Mouse (Mus musculus) cerebellum, adult 9-10 months (tissue): ENCODE measurements around the gene Cct2.

Experiments used
- DNase-seq: peaks from one replicate; pipeline ENCODE4 v3.0.0; 2022

Cct2 gene

GRCm38 (mm10) chr10:117063254-117064021, at the start of gene Cct2:
Gene Cct2 (minus strand): TSS chr10:117063814.
- peak; percentile 86 for DNase-seq

GRCm38 (mm10) chr10:117112545-117112944, 48.9 kb upstream of the Cct2 start:
- no peak for DNase-seq

DNA sequence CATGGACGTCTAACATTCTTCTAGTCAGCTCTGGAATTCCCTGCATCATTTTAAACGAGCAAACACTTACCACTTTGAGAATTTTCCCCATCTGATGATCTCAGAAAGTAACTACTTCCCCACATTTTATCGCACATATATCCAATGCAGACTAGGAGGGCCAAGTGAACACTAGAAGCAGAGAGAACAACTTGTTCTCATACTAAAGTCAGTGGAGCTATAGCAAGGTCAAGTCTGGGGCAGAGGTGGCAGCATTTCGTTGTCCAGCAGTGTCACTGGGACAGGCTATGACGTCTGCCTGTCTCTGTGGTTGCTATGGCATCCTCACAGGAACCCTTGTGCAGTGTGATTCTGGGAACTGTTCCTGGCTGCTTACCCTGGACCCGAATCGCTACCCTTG, 47.8 kb upstream of the Cct2 start:
- no peak for DNase-seq

- no peak for DNase-seq
Observed at GRCm38 (mm10) chr10:117110271-117110670, 46.7 kb upstream of the Cct2 start.

DNA sequence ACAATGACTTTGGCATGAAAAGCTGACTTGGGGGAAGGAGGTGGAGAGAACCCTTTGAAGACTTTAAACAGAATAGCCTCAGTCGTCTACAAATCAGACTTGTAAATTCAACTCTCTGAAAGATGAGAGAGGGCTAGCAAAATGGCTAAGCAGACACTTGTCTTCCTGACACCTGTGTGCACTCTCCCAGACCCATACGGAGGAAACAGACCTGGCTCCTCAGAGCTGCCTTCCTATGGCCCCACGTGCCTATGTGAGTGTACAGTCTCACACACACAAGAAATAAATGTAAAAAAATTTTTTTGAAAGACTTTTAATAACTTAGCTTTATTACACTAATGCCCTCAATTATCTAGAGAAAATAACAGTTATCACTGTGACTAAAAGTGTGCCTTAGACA, 43.1 kb upstream of the Cct2 start:
- no peak for DNase-seq

- DNase-seq = no peak
Observed at GRCm38 (mm10) chr10:117106244-117106643, 42.6 kb upstream of the Cct2 start.

- DNase-seq = no peak
Observed at GRCm38 (mm10) chr10:117105015-117105414, 41.4 kb upstream of the Cct2 start.

GRCm38 (mm10) chr10:117103854-117104598, 40.4 kb upstream of the Cct2 start:
- no peak for DNase-seq

GRCm38 (mm10) chr10:117100175-117100574, 36.6 kb upstream of the Cct2 start:
- DNase-seq = no peak

GRCm38 (mm10) chr10:117097116-117097698, 33.6 kb upstream of the Cct2 start:
- DNase-seq = no peak

GRCm38 (mm10) chr10:117096096-117096495, 32.5 kb upstream of the Cct2 start:
- no peak for DNase-seq

GRCm38 (mm10) chr10:117094504-117095329, 31.1 kb upstream of the Cct2 start:
- peak; percentile 35 for DNase-seq

GRCm38 (mm10) chr10:117089628-117090027, 26.0 kb upstream of the Cct2 start:
- no peak for DNase-seq

DNA sequence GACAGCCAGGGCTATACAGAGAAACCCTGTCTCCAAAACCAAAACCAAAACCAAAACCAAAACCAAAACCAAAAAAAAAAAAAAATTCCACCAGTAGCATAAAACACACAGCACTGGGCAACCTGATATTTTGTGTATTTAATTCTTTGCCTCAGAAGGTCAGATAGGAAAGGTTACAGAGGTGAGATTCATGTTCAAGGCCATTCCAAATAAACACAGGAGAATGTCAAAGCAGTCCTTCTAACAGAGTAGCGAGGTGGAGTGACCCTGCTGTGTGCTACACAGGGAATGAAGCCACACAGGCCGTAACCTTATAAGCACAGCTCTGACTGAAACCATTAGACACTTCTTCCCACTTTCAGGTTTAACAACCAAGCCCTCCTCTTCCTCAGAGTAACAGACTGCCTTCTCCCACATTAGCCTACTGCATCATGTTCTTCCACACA, 18.3 kb upstream of the Cct2 start:
- DNase-seq = no peak

DNA sequence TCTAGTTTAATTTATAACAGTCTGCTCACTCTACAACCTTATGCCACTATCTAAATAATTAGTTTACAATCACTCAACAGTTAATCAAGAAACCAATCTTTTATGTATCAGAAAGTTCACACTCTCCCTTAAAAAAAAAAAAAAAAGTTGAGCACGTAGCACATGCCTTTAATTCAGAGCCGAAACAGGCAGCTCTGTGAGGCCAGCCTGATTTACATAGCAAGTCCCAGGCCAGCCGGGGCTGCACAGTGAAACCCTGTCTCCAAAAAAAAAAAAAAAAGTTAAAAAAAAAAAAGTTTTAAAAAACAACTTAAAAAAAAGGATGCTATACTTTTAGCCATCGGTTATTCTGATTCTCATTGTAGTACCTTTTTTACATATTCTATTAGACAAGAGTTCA, 17.7 kb upstream of the Cct2 start:
- no peak for DNase-seq

- no peak for DNase-seq
Observed at GRCm38 (mm10) chr10:117078284-117078683, 14.7 kb upstream of the Cct2 start.

DNA sequence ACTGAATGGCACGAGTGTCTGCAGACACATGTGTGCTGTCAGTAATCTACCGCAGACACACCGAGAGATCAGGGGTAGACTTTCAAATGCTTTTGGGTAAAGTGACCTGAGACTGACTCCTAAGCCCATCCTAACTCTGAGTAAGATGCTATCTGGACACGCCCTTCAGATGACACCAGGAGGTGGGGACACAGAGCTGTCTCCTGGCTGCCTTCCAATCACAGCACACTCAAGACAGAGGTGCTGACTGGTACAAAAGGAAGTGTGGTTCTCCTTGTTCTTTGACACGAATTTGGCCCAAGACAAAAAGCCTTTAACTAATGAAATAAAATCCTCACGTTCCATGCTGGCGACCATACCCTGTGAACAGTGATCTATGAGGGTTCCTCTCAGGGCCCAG, 9.6 kb upstream of the Cct2 start:
- no peak for DNase-seq

- no peak for DNase-seq
Observed at GRCm38 (mm10) chr10:117072191-117072888, 8.7 kb upstream of the Cct2 start.

DNA sequence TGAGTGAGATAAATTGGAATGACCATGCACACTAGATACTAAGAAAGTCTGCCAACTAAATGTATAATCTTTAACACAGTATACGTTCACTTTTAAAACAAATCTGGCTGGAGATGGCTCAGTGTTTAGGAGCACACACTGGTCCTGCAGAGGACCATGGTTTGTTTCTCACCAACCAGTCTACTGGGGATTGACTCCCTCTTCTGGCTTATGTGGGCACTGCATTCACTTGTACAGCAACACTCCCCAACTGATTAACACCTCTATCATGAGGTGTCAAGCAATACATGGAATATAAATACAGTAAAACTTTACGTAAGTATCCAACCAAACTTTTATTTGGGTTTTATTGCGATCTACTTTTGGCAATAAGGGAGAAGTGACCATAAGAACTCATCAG, 5.5 kb upstream of the Cct2 start:
- no peak for DNase-seq

DNA sequence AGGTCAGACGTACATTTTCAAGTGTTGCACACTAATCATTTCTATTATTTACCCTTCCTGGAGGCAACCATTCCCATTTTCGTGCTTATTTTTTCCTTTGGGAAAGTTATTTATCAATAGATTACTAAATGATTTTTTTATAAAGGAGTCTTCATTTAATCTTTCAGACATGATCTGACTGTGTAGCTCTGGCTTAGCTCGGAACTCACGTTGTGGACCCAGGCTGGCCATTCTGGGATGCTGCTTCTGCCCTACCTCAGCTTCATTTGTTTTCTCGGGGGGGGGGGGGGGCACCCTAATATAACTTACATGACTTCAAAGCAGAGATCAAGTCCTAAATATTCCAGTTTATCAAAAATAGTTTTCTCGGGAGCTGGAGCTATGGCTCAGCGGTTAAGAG, 462 bp upstream of the Cct2 start:
- no peak for DNase-seq

DNA sequence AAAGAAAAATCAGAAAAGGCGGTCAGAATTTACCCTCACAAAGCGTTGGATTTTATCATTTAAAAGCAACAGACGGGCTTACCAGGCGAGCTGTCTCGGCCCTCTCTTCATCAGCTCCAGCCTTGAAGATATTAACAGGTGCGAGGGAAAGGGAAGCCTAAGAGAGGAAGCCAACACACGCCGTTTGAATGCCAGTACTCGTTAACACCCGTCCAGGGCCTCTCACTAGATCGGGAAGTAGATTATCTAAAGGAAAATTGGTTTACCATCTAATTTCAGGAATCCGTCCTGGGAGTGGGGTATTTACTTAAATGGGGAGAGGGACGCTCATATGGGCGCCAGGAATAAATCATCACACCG, 740 bp downstream of the Cct2 start:
- DNase-seq = no peak

DNA sequence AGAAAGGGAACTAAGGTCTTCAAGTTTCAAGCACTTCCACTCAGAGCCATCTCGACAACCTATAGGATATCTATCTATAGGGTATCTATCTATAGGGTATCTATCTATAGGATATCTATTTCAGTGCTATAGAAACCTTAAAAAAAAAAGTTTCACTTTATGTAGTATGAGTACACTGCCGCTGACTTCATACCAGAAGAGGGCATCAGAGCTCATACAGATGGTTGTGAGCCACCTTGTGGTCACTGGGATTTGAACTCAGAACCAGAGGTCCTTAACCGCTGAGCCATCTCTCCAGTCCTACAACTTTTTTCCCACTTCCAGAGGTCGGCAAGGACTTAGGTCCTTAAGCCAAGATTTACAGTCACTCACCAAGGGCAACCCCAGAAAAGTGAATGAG, 7.9 kb downstream of the Cct2 start:
- DNase-seq = no peak
